Mouse (Mus musculus) intestine, postnatal 0 days (tissue): ENCODE data around the gene Adgrl2. TPM values are rescaled to one million over a fixed set of nuclear protein-coding genes. Genes with fewer than 3 reads are reported as not detected.

ENCODE experiments used
- ATAC-seq: fragments of 200-750 bp; cut with Nextera tagmentation; 2 replicates; pipeline ENCODE4 v1.8.0; 2017; ENCODE audit warnings: mild to moderate bottlenecking, moderate TSS enrichment, moderate library complexity
- H3K27ac ChIP-seq: fragments of 300-500 bp; sonication (generic); 2 replicates; pipeline ENCODE4 v1.5.1; 2014; ENCODE audit warnings: mild to moderate bottlenecking, low read depth, low read length, moderate library complexity
- H3K27me3 ChIP-seq: fragments of 300-500 bp; sonication (generic); replicated peaks from 2 replicates; pipeline ENCODE4 v1.6.1; 2014; ENCODE audit warnings: low read length, mixed read lengths; ENCODE audit not compliant: control insufficient read depth, insufficient read depth
- H3K36me3 ChIP-seq: fragments of 300-500 bp; sonication (generic); 2 replicates; pipeline ENCODE4 v1.6.1; 2014; ENCODE audit warnings: mild to moderate bottlenecking, moderate library complexity; ENCODE audit not compliant: control insufficient read depth, insufficient read depth
- H3K4me1 ChIP-seq: fragments of 300-500 bp; sonication (generic); replicated peaks from 2 replicates; pipeline ENCODE4 v1.6.1; 2014; ENCODE audit warnings: antibody characterized with exemption, low read length, mixed read lengths; ENCODE audit not compliant: control insufficient read depth, insufficient read depth
- H3K4me2 ChIP-seq: fragments of 300-500 bp; sonication (generic); replicated peaks from 2 replicates; pipeline ENCODE4 v1.6.1; 2014; ENCODE audit warnings: low read depth, mild to moderate bottlenecking, moderate library complexity
- H3K4me3 ChIP-seq: fragments of 300-500 bp; sonication (generic); 2 replicates; pipeline ENCODE4 v1.5.1; 2014; ENCODE audit warnings: low read depth, low read length
- H3K9ac ChIP-seq: fragments of 300-500 bp; sonication (generic); 2 replicates; pipeline ENCODE4 v1.6.1; 2014; ENCODE audit warnings: mild to moderate bottlenecking, low read depth, low read length
- H3K9me3 ChIP-seq: fragments of 300-500 bp; sonication (generic); 2 replicates; pipeline ENCODE4 v1.6.1; 2016; ENCODE audit warnings: mixed run types; ENCODE audit not compliant: control insufficient read depth
- CTCF ChIP-seq: sonication (generic); IDR thresholded peaks from 2 replicates; pipeline ENCODE4 v1.5.1; 2016; ENCODE audit warnings: low read depth, mild to moderate bottlenecking, control low read depth, antibody characterized with exemption, moderate library complexity
- WGBS: fragments of 180-500 bp; shearing (Covaris S2); extraction: QIAGEN DNeasy Blood & Tissue Kit; methylation state at CpG from one replicate; pipeline ENCODE4 v1.1.7; 2014; 5-methylcytosine and 5-hydroxymethylcytosine counted together
- polyA plus RNA-seq: library from polyadenylated mRNA; unstranded; fragments of >200 nt; fragmentation: Nextera tagmentation; extraction: Ambion mirVana; gene quantifications from 2 replicates; pipeline ENCODE4 v1.2.1, GENCODE M21; 2015

The Adgrl2 gene
- polyA plus RNA-seq, 1 experiment from 2014 or later = 20.4 TPM

GRCm38 (mm10) chr3:148935056-148935455 lies 55.3 kb downstream of the Adgrl2 start:
- H3K4me2 ChIP-seq = no peak overlapping the region

GRCm38 (mm10) chr3:148934279-148934678 lies 56.1 kb downstream of the Adgrl2 start:
- Histone ChIP-seq H3K27me3 (no peaks in the 10 kb centered on the region), H3K9ac (no peak overlapping the region), H3K4me2 (no peak overlapping the region), H3K36me3 (no peaks in the 10 kb centered on the region), H3K4me3 (no peak overlapping the region), H3K27ac (no peak overlapping the region), H3K9me3 (no peaks in the 10 kb centered on the region), H3K4me1 (peaks cover 2% of the 10 kb centered on the region; the same call in 1 of the 2 replicates)
- 89% methylated on average over 5 of the region's 5 CpGs for WGBS
- no peak for ATAC-seq
- no peak for TF ChIP-seq CTCF

More at GRCm38 (mm10) chr3:148935056-148935455, 55.3 kb downstream of the Adgrl2 start:
- Histone ChIP-seq H3K27ac (no peak overlapping the region), H3K36me3 (no peaks in the 10 kb centered on the region), H3K4me3 (no peak overlapping the region), H3K9me3 (no peaks in the 10 kb centered on the region), H3K9ac (no peak overlapping the region), H3K27me3 (no peaks in the 10 kb centered on the region), H3K4me1 (peaks cover 2% of the 10 kb centered on the region; the same call in 1 of the 2 replicates)
- ATAC-seq = no peak
- 86% methylated on average over 9 of the region's 9 CpGs for WGBS
- TF ChIP-seq CTCF = no peak

DNA sequence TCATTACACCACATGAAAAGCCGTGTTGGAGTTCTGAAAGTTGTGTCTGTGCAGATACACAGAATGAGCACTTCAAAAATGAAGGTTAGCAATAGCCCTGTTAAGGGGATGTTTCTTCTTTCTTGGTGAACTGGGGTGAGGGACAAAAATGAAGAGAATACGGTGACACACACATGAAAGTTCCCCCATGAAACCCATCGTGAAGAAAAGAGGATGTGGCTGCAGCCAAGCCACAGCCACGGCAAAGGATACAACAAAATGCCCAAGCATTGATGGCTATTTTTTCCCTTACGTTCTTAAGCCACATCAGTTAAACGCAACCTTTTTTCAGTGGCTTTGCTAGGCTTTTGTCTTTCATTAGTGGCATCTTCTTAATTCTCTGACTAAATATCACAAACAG lies 57.2 kb downstream of the Adgrl2 start:
- 77% methylated on average over 6 of the region's 6 CpGs for WGBS

GRCm38 (mm10) chr3:148930913-148931312 lies 59.4 kb downstream of the Adgrl2 start:
- no peaks in the 10 kb centered on the region for H3K36me3 ChIP-seq
- WGBS = 87% methylated on average over 6 of the region's 6 CpGs
- no peak for ATAC-seq
- no peak for TF ChIP-seq CTCF
- no peaks in the 10 kb centered on the region for H3K27me3 ChIP-seq
- H3K9me3 ChIP-seq = no peaks in the 10 kb centered on the region
- no peak overlapping the region for H3K4me3 ChIP-seq
- H3K9ac ChIP-seq = no peak overlapping the region
- H3K27ac ChIP-seq = no peak overlapping the region
- H3K4me1 ChIP-seq = peaks cover 2% of the 10 kb centered on the region; the same call in 1 of the 2 replicates
- no peak overlapping the region for H3K4me2 ChIP-seq

More for the DNA sequence above, 57.2 kb downstream of the Adgrl2 start:
- no peak for ATAC-seq
- H3K4me3 ChIP-seq = no peak overlapping the region
- peaks cover 2% of the 10 kb centered on the region; the same call in 1 of the 2 replicates for H3K4me1 ChIP-seq
- H3K4me2 ChIP-seq = no peak overlapping the region
- H3K9me3 ChIP-seq = no peaks in the 10 kb centered on the region
- TF ChIP-seq CTCF = no peak
- no peak overlapping the region for H3K9ac ChIP-seq
- no peaks in the 10 kb centered on the region for H3K36me3 ChIP-seq
- H3K27ac ChIP-seq = no peak overlapping the region
- H3K27me3 ChIP-seq = no peaks in the 10 kb centered on the region

DNA sequence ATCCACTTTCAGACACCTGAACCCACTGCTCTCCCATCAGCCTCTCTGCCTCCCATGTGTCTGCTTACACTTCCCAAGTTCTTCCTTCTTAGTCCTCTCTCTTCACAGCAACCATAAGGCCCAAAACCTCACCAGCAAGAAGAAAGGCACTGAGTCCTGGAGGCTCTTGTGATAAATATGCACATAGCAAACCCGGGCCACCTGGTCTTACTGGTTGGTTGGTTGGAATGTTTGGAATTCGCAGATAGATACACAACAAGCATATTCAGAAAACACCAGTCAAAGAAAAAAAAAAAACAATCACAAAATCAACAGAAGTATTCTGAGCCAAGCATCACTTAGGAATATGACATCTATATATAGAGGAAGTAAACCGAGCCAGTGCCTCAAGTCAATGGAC lies 64.0 kb downstream of the Adgrl2 start:
- no peak for ATAC-seq
- no peak overlapping the region for H3K4me3 ChIP-seq
- H3K4me1 ChIP-seq = 0 out of 2 replicates have a peak, but pooled peaks cover 2% of the 10 kb centered on the region
- H3K9ac ChIP-seq = no peak overlapping the region
- WGBS = 73% methylated on average over 3 of the region's 3 CpGs
- H3K9me3 ChIP-seq = no peaks in the 10 kb centered on the region
- H3K27ac ChIP-seq = no peak overlapping the region
- H3K36me3 ChIP-seq = no peaks in the 10 kb centered on the region
- H3K27me3 ChIP-seq = no peaks in the 10 kb centered on the region
- TF ChIP-seq CTCF = no peak
- H3K4me2 ChIP-seq = no peak overlapping the region

GRCm38 (mm10) chr3:148922618-148923095 lies 67.7 kb downstream of the Adgrl2 start:
- Histone ChIP-seq H3K4me1 (no peaks in the 10 kb centered on the region), H3K9me3 (no peaks in the 10 kb centered on the region), H3K4me2 (no peak overlapping the region), H3K27ac (no peak overlapping the region), H3K36me3 (no peaks in the 10 kb centered on the region), H3K9ac (no peak overlapping the region), H3K4me3 (no peak overlapping the region), H3K27me3 (no peaks in the 10 kb centered on the region)
- no peak for TF ChIP-seq CTCF
- no peak for ATAC-seq
- 83% methylated on average over 14 of the region's 14 CpGs for WGBS
